Mouse (Mus musculus): ENCODE measurements around the gene Plpp2. TPM values are rescaled to one million over a fixed set of nuclear protein-coding genes. Genes with fewer than 3 reads are reported as not detected.

Gene Plpp2
- total and polyA plus RNA-seq, 2 experiments from 2014 or later = 5.0 to 11.7 TPM

GRCm38 (mm10) chr10:79578891-79579290 lies 45.3 kb upstream of the Plpp2 start:
- no peaks in the 10 kb centered on the region for H3K4me1 ChIP-seq (ENCODE audit: control insufficient read depth, insufficient read depth)
- no peak overlapping the region for H3K4me2 ChIP-seq (ENCODE audit: low read depth, low read length)
- no peaks in the 10 kb centered on the region for H3K36me3 ChIP-seq (replicated peaks; ENCODE audit: control insufficient read depth, insufficient read depth, low read length)
- no peak overlapping the region for H3K4me3 ChIP-seq (ENCODE audit: low read depth, low read length)
- WGBS = 69% methylated on average over 7 of the region's 7 CpGs
- DNase-seq (ENCODE audit: low spot score) = no peak
- no peak for ATAC-seq (ENCODE audit: insufficient read depth, low read depth)
- no peak overlapping the region for H3K9ac ChIP-seq (replicated peaks; ENCODE audit: low read depth, low read length)
- H3K27me3 ChIP-seq (ENCODE audit: control insufficient read depth, insufficient read depth, low read length) = no peaks in the 10 kb centered on the region
- H3K27ac ChIP-seq (ENCODE audit: low read depth) = no peak overlapping the region
- TF ChIP-seq CTCF (IDR thresholded peaks at IDR 0.05; ENCODE audit: low read depth) (no peak), EP300 (IDR thresholded peaks at IDR 0.05; ENCODE audit: low read depth) (no peak)
- H3K9me3 ChIP-seq (replicated peaks; ENCODE audit: control insufficient read depth, low read length) = no peaks in the 10 kb centered on the region

- Histone ChIP-seq H3K27ac (ENCODE audit: low read depth) (no peak overlapping the region), H3K4me3 (ENCODE audit: low read depth, low read length) (no peak overlapping the region), H3K36me3 (replicated peaks; ENCODE audit: control insufficient read depth, insufficient read depth, low read length) (no peaks in the 10 kb centered on the region), H3K4me1 (ENCODE audit: control insufficient read depth, insufficient read depth) (no peaks in the 10 kb centered on the region), H3K27me3 (ENCODE audit: control insufficient read depth, insufficient read depth, low read length) (no peaks in the 10 kb centered on the region), H3K9ac (replicated peaks; ENCODE audit: low read depth, low read length) (no peak overlapping the region), H3K9me3 (replicated peaks; ENCODE audit: control insufficient read depth, low read length) (no peaks in the 10 kb centered on the region), H3K4me2 (ENCODE audit: low read depth, low read length) (no peak overlapping the region)
- TF ChIP-seq EP300 (IDR thresholded peaks at IDR 0.05; ENCODE audit: low read depth) = no peak
- no peak for TF ChIP-seq CTCF (IDR thresholded peaks at IDR 0.05; ENCODE audit: low read depth)
- DNase-seq (ENCODE audit: low spot score) = no peak
- ATAC-seq (ENCODE audit: insufficient read depth, low read depth) = no peak
- WGBS = 74% methylated on average over 9 of the region's 9 CpGs
Measured at GRCm38 (mm10) chr10:79578276-79578675, 44.7 kb upstream of the Plpp2 start.

DNA sequence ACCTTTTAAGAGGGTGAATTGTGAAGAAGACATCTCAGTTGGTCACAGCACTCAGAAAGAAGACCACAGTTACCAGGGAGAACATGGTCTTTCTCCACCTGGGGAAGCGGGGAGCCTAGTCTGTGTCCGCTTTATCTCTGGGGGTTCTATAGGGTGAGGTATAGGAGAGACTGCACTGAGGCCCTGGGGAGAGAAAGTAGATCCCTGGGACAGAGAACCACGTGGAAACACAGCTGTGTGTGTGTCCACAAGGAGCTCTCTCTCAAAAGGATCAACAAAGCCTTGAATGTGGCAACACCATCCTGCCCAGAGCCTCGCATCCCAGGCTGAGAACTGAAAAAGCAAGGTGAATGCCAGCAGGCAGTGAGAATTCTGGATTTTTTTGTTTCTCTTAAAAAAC lies 43.8 kb upstream of the Plpp2 start:
- WGBS = 71% methylated on average over 4 of the region's 4 CpGs
- no peak for TF ChIP-seq EP300 (IDR thresholded peaks at IDR 0.05; ENCODE audit: low read depth)
- no peak for TF ChIP-seq CTCF (IDR thresholded peaks at IDR 0.05; ENCODE audit: low read depth)
- H3K4me3 ChIP-seq (ENCODE audit: low read depth, low read length) = no peak overlapping the region
- H3K9ac ChIP-seq (replicated peaks; ENCODE audit: low read depth, low read length) = no peak overlapping the region
- H3K27me3 ChIP-seq (ENCODE audit: control insufficient read depth, insufficient read depth, low read length) = no peaks in the 10 kb centered on the region
- no peaks in the 10 kb centered on the region for H3K36me3 ChIP-seq (replicated peaks; ENCODE audit: control insufficient read depth, insufficient read depth, low read length)
- H3K4me1 ChIP-seq (ENCODE audit: control insufficient read depth, insufficient read depth) = no peaks in the 10 kb centered on the region
- DNase-seq (ENCODE audit: low spot score) (no peak), ATAC-seq (ENCODE audit: insufficient read depth, low read depth) (no peak)
- H3K4me2 ChIP-seq (ENCODE audit: low read depth, low read length) = no peak overlapping the region
- no peak overlapping the region for H3K27ac ChIP-seq (ENCODE audit: low read depth)
- H3K9me3 ChIP-seq (replicated peaks; ENCODE audit: control insufficient read depth, low read length) = no peaks in the 10 kb centered on the region

GRCm38 (mm10) chr10:79575754-79576153 lies 42.2 kb upstream of the Plpp2 start:
- Histone ChIP-seq H3K4me1 (ENCODE audit: control insufficient read depth, insufficient read depth) (no peaks in the 10 kb centered on the region), H3K36me3 (replicated peaks; ENCODE audit: control insufficient read depth, insufficient read depth, low read length) (no peaks in the 10 kb centered on the region), H3K4me2 (ENCODE audit: low read depth, low read length) (no peak overlapping the region), H3K27me3 (ENCODE audit: control insufficient read depth, insufficient read depth, low read length) (no peaks in the 10 kb centered on the region), H3K27ac (ENCODE audit: low read depth) (no peak overlapping the region), H3K9me3 (replicated peaks; ENCODE audit: control insufficient read depth, low read length) (no peaks in the 10 kb centered on the region), H3K4me3 (ENCODE audit: low read depth, low read length) (no peak overlapping the region), H3K9ac (replicated peaks; ENCODE audit: low read depth, low read length) (no peak overlapping the region)
- DNase-seq (ENCODE audit: low spot score) (no peak), ATAC-seq (ENCODE audit: insufficient read depth, low read depth) (no peak)
- 71% methylated on average over 6 of the region's 6 CpGs for WGBS
- no peak for TF ChIP-seq EP300 (IDR thresholded peaks at IDR 0.05; ENCODE audit: low read depth)
- TF ChIP-seq CTCF (IDR thresholded peaks at IDR 0.05; ENCODE audit: low read depth) = no peak

- no peak overlapping the region for H3K4me3 ChIP-seq (ENCODE audit: low read depth, low read length)
- H3K36me3 ChIP-seq (replicated peaks; ENCODE audit: control insufficient read depth, insufficient read depth, low read length) = no peaks in the 10 kb centered on the region
- ATAC-seq (ENCODE audit: insufficient read depth, low read depth) (no peak), DNase-seq (ENCODE audit: low spot score) (no peak)
- WGBS = 83% methylated on average over 6 of the region's 6 CpGs
- no peaks in the 10 kb centered on the region for H3K9me3 ChIP-seq (replicated peaks; ENCODE audit: control insufficient read depth, low read length)
- H3K4me1 ChIP-seq (ENCODE audit: control insufficient read depth, insufficient read depth) = no peaks in the 10 kb centered on the region
- no peak for TF ChIP-seq CTCF (IDR thresholded peaks at IDR 0.05; ENCODE audit: low read depth)
- TF ChIP-seq EP300 (IDR thresholded peaks at IDR 0.05; ENCODE audit: low read depth) = no peak
- H3K27me3 ChIP-seq (ENCODE audit: control insufficient read depth, insufficient read depth, low read length) = no peaks in the 10 kb centered on the region
- no peak overlapping the region for H3K27ac ChIP-seq (ENCODE audit: low read depth)
- no peak overlapping the region for H3K9ac ChIP-seq (replicated peaks; ENCODE audit: low read depth, low read length)
- no peak overlapping the region for H3K4me2 ChIP-seq (ENCODE audit: low read depth, low read length)
Measured at GRCm38 (mm10) chr10:79574796-79575195, 41.2 kb upstream of the Plpp2 start.

- ATAC-seq (ENCODE audit: insufficient read depth, low read depth) = no peak
- no peak overlapping the region for H3K9ac ChIP-seq (replicated peaks; ENCODE audit: low read depth, low read length)
- no peak for DNase-seq (ENCODE audit: low spot score)
- TF ChIP-seq EP300 (IDR thresholded peaks at IDR 0.05; ENCODE audit: low read depth) (no peak), CTCF (IDR thresholded peaks at IDR 0.05; ENCODE audit: low read depth) (no peak)
- H3K4me3 ChIP-seq (ENCODE audit: low read depth, low read length) = no peak overlapping the region
- H3K4me1 ChIP-seq (ENCODE audit: control insufficient read depth, insufficient read depth) = no peaks in the 10 kb centered on the region
- no peaks in the 10 kb centered on the region for H3K27me3 ChIP-seq (ENCODE audit: control insufficient read depth, insufficient read depth, low read length)
- WGBS = 63% methylated on average over 8 of the region's 8 CpGs
- no peaks in the 10 kb centered on the region for H3K9me3 ChIP-seq (replicated peaks; ENCODE audit: control insufficient read depth, low read length)
- no peaks in the 10 kb centered on the region for H3K36me3 ChIP-seq (replicated peaks; ENCODE audit: control insufficient read depth, insufficient read depth, low read length)
- no peak overlapping the region for H3K27ac ChIP-seq (ENCODE audit: low read depth)
- no peak overlapping the region for H3K4me2 ChIP-seq (ENCODE audit: low read depth, low read length)
Measured at GRCm38 (mm10) chr10:79574350-79574749, 40.8 kb upstream of the Plpp2 start.
